Mouse (Mus musculus): ENCODE measurements at regions not wholly inside any gene's neighbourhood (a gene's known extent, or its start where the extent isn't known, plus 50 kb on each side); places are given as distances from the start of the nearest gene placed in this dataset.

GRCm38 (mm10) chr5:119580798-119581197, 89.7 kb upstream of the Tbx3 start:
- TF ChIP-seq REST (IDR thresholded peaks at IDR 0.05; ENCODE audit: insufficient read depth, insufficient read length) (no peak), MAX (IDR thresholded peaks at IDR 0.05; ENCODE audit: low read depth) (no peak), E2F4 (IDR thresholded peaks at IDR 0.05; ENCODE audit: insufficient read depth) (no peak), MYOD1 (IDR thresholded peaks at IDR 0.05; ENCODE audit: control insufficient read depth in 1 of 3, insufficient read length in 2 of 3, low read depth in 2 of 3) (no peak), SRF (IDR thresholded peaks at IDR 0.05; ENCODE audit: control insufficient read depth, insufficient read length, low read depth) (no peak), MYOG (IDR thresholded peaks at IDR 0.05; ENCODE audit: control insufficient read depth in 1 of 3, insufficient read depth in 1 of 3, insufficient read length in 2 of 3, low read depth in 2 of 3) (no peak), TCF3 (IDR thresholded peaks at IDR 0.05; ENCODE audit: insufficient read length, low read depth) (no peak), USF1 (IDR thresholded peaks at IDR 0.05; ENCODE audit: low read depth) (no peak), TCF12 (IDR thresholded peaks at IDR 0.05; ENCODE audit: insufficient read depth, poor library complexity, severe bottlenecking) (no peak)
- Histone ChIP-seq H3ac (ENCODE audit: control insufficient read depth, insufficient read length) (no peak overlapping the region), H3K36me3 (ENCODE audit: control insufficient read depth, insufficient read depth) (no peaks in the 10 kb centered on the region), H3K4me3 (no peak overlapping the region), H3K79me2 (ENCODE audit: control insufficient read depth, insufficient read depth) (no peaks in the 10 kb centered on the region), H3K27me3 (ENCODE audit: control insufficient read depth, insufficient read depth, insufficient read length) (no peaks in the 10 kb centered on the region), H3K4me2 (ENCODE audit: low read depth) (no peak overlapping the region)

DNA sequence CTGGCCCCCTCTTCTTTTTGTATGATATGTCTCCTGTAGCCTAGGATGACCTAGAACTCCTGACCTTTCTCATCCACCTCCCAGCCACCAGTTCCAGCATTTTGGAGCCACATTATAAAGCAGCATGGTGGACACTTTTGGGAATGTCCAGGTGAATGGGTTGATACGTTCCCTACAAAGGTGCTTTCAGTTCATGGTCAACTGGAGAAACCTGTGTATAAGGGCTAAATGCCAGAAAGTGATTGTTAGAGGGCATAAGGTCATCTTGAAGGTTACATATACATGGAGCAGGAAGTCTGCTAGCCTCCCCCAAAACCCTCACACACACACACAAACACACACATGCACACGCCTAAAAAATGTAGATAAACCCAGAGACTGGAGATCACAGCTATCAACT, 86.1 kb upstream of the Tbx3 start:
- TF ChIP-seq MAX (IDR thresholded peaks at IDR 0.05; ENCODE audit: low read depth), result no peak
- TF ChIP-seq MYOD1 (IDR thresholded peaks at IDR 0.05; ENCODE audit: control insufficient read depth in 1 of 3, insufficient read length in 2 of 3, low read depth in 2 of 3), result no peak
- TF ChIP-seq SRF (IDR thresholded peaks at IDR 0.05; ENCODE audit: control insufficient read depth, insufficient read length, low read depth), result no peak
- TF ChIP-seq TCF12 (IDR thresholded peaks at IDR 0.05; ENCODE audit: insufficient read depth, poor library complexity, severe bottlenecking), result no peak
- TF ChIP-seq E2F4 (IDR thresholded peaks at IDR 0.05; ENCODE audit: insufficient read depth), result no peak
- no peak for TF ChIP-seq MYOG (IDR thresholded peaks at IDR 0.05; ENCODE audit: control insufficient read depth in 1 of 3, insufficient read depth in 1 of 3, insufficient read length in 2 of 3, low read depth in 2 of 3)
- TF ChIP-seq POLR2AphosphoS2 (IDR thresholded peaks at IDR 0.05; ENCODE audit: insufficient read length, low read depth), result no peak
- TF ChIP-seq POLR2A (IDR thresholded peaks at IDR 0.05; ENCODE audit: insufficient read length, low read depth), result no peak
- no peak for TF ChIP-seq TCF3 (IDR thresholded peaks at IDR 0.05; ENCODE audit: insufficient read length, low read depth)
- no peak for TF ChIP-seq CEBPB (IDR thresholded peaks at IDR 0.05; ENCODE audit: insufficient read depth, poor library complexity, severe bottlenecking)
- no peak for TF ChIP-seq USF1 (IDR thresholded peaks at IDR 0.05; ENCODE audit: low read depth)
- Histone ChIP-seq H3K4me3 (no peak overlapping the region), H3K27me3 (ENCODE audit: control insufficient read depth, insufficient read depth, insufficient read length) (no peaks in the 10 kb centered on the region), H3K4me2 (ENCODE audit: low read depth) (no peak overlapping the region), H3K79me2 (ENCODE audit: control insufficient read depth, insufficient read depth) (no peaks in the 10 kb centered on the region), H3K36me3 (ENCODE audit: control insufficient read depth, insufficient read depth) (no peaks in the 10 kb centered on the region), H3ac (ENCODE audit: control insufficient read depth, insufficient read length) (no peak overlapping the region)

DNA sequence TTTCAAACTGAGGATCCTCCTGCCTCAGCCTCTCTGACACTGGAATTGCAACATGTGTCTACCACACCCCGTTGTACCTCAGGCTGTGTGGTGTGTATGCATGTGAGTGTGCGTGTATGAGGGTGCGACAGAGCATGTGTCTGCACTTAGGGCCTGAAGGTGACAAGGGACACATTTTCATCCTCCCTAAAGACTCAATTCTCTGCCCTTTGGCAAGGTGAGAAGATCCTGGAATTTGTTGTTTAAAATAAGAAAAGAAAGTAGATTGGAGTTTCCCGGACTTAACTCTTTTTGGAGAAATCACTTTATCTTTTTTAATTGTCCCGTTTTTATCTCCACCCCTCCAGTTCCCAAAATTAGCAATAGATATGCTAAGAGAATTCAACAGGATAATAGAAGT, 85.6 kb upstream of the Tbx3 start:
- no peaks in the 10 kb centered on the region for H3K27me3 ChIP-seq (ENCODE audit: control insufficient read depth, insufficient read depth, insufficient read length)
- no peak overlapping the region for H3ac ChIP-seq (ENCODE audit: control insufficient read depth, insufficient read length)
- no peak overlapping the region for H3K4me2 ChIP-seq (ENCODE audit: low read depth)
- no peak overlapping the region for H3K4me3 ChIP-seq
- H3K79me2 ChIP-seq (ENCODE audit: control insufficient read depth, insufficient read depth), result no peaks in the 10 kb centered on the region
- TF ChIP-seq TCF3 (IDR thresholded peaks at IDR 0.05; ENCODE audit: insufficient read length, low read depth) (no peak), TCF12 (IDR thresholded peaks at IDR 0.05; ENCODE audit: insufficient read depth, poor library complexity, severe bottlenecking) (no peak), USF1 (IDR thresholded peaks at IDR 0.05; ENCODE audit: low read depth) (no peak), CEBPB (IDR thresholded peaks at IDR 0.05; ENCODE audit: insufficient read depth, poor library complexity, severe bottlenecking) (no peak), E2F4 (IDR thresholded peaks at IDR 0.05; ENCODE audit: insufficient read depth) (no peak), MYOG (IDR thresholded peaks at IDR 0.05; ENCODE audit: control insufficient read depth in 1 of 3, insufficient read depth in 1 of 3, insufficient read length in 2 of 3, low read depth in 2 of 3) (no peak), REST (IDR thresholded peaks at IDR 0.05; ENCODE audit: insufficient read depth, insufficient read length) (no peak), POLR2AphosphoS2 (IDR thresholded peaks at IDR 0.05; ENCODE audit: insufficient read length, low read depth) (no peak), MYOD1 (IDR thresholded peaks at IDR 0.05; ENCODE audit: control insufficient read depth in 1 of 3, insufficient read length in 2 of 3, low read depth in 2 of 3) (no peak), SRF (IDR thresholded peaks at IDR 0.05; ENCODE audit: control insufficient read depth, insufficient read length, low read depth) (no peak), POLR2A (IDR thresholded peaks at IDR 0.05; ENCODE audit: insufficient read length, low read depth) (no peak), MAX (IDR thresholded peaks at IDR 0.05; ENCODE audit: low read depth) (no peak)
- no peaks in the 10 kb centered on the region for H3K36me3 ChIP-seq (ENCODE audit: control insufficient read depth, insufficient read depth)

GRCm38 (mm10) chr5:119586391-119587058, 83.9 kb upstream of the Tbx3 start:
- Histone ChIP-seq H3K27me3 (ENCODE audit: control insufficient read depth, insufficient read depth, insufficient read length) (no peaks in the 10 kb centered on the region), H3K36me3 (ENCODE audit: control insufficient read depth, insufficient read depth) (no peaks in the 10 kb centered on the region), H3K4me3 (no peak overlapping the region), H3K79me2 (ENCODE audit: control insufficient read depth, insufficient read depth) (no peaks in the 10 kb centered on the region), H3ac (ENCODE audit: control insufficient read depth, insufficient read length) (no peak overlapping the region), H3K4me2 (ENCODE audit: low read depth) (no peak overlapping the region)
- TF ChIP-seq SRF (IDR thresholded peaks at IDR 0.05; ENCODE audit: control insufficient read depth, insufficient read length, low read depth) (no peak), USF1 (IDR thresholded peaks at IDR 0.05; ENCODE audit: low read depth) (no peak), POLR2AphosphoS2 (IDR thresholded peaks at IDR 0.05; ENCODE audit: insufficient read length, low read depth) (no peak), CEBPB (IDR thresholded peaks at IDR 0.05; ENCODE audit: insufficient read depth, poor library complexity, severe bottlenecking) (no peak), POLR2A (IDR thresholded peaks at IDR 0.05; ENCODE audit: insufficient read length, low read depth) (no peak), MYOD1 (IDR thresholded peaks at IDR 0.05; ENCODE audit: control insufficient read depth in 1 of 3, insufficient read length in 2 of 3, low read depth in 2 of 3) (no peak)
